Mouse (Mus musculus) neural tube, embryonic 14.5 days (tissue): Measurements from ENCODE around the gene 2210017I01Rik. TPM values are rescaled to one million over a fixed set of nuclear protein-coding genes. Genes with fewer than 3 reads are reported as not detected.

ENCODE experiments used
- ATAC-seq: fragments of 200-750 bp; cut with Nextera tagmentation; 2 replicates; pipeline ENCODE4 v1.8.0; 2017; ENCODE audit warnings: low read depth, mild to moderate bottlenecking, moderate TSS enrichment, moderate library complexity
- H3K27ac ChIP-seq: fragments of 300-500 bp; sonication (generic); 2 replicates; pipeline ENCODE4 v1.5.1; 2014; ENCODE audit warnings: low read depth, mild to moderate bottlenecking, control low read depth, low read length, moderate library complexity, mixed read lengths
- H3K27me3 ChIP-seq: fragments of 300-500 bp; sonication (generic); 2 replicates; pipeline ENCODE4 v1.6.1; 2014; ENCODE audit warnings: low read length; ENCODE audit not compliant: control insufficient read depth, insufficient read depth
- H3K36me3 ChIP-seq: fragments of 300-500 bp; sonication (generic); 2 replicates; pipeline ENCODE4 v1.6.1; 2014; ENCODE audit warnings: low read length, mixed read lengths; ENCODE audit not compliant: control insufficient read depth, insufficient read depth
- H3K4me1 ChIP-seq: fragments of 300-500 bp; sonication (generic); 2 replicates; pipeline ENCODE4 v1.6.1; 2014; ENCODE audit warnings: low read length; ENCODE audit not compliant: control insufficient read depth, insufficient read depth
- H3K4me2 ChIP-seq: fragments of 300-500 bp; sonication (generic); 2 replicates; pipeline ENCODE4 v1.6.1; 2014; ENCODE audit warnings: mild to moderate bottlenecking, low read depth, low read length, control low read depth
- H3K4me3 ChIP-seq: fragments of 300-500 bp; sonication (generic); 2 replicates; pipeline ENCODE4 v1.5.1; 2014; ENCODE audit warnings: low read depth, low read length, control low read depth, mixed read lengths
- H3K9ac ChIP-seq: fragments of 300-500 bp; sonication (generic); replicated peaks from 2 replicates; pipeline ENCODE4 v1.6.1; 2014; ENCODE audit warnings: low read depth, mild to moderate bottlenecking, control low read depth, low read length, mixed read lengths
- H3K9me3 ChIP-seq: fragments of 300-500 bp; sonication (generic); 2 replicates; pipeline ENCODE4 v1.6.1; 2016; ENCODE audit warnings: low read length; ENCODE audit not compliant: control insufficient read depth
- WGBS: fragments of 180-500 bp; shearing (Covaris S2); extraction: QIAGEN DNeasy Blood & Tissue Kit; methylation state at CpG from one replicate; pipeline ENCODE4 v1.1.7; 2014; 5-methylcytosine and 5-hydroxymethylcytosine counted together
- polyA plus RNA-seq: library from polyadenylated mRNA; unstranded; fragments of >200 nt; fragmentation: Nextera tagmentation; extraction: Ambion mirVana; gene quantifications from 2 replicates; pipeline ENCODE4 v1.2.1, GENCODE M21; 2014

The 2210017I01Rik gene
- polyA plus RNA-seq, 1 experiment from 2014 or later, result not detected

DNA sequence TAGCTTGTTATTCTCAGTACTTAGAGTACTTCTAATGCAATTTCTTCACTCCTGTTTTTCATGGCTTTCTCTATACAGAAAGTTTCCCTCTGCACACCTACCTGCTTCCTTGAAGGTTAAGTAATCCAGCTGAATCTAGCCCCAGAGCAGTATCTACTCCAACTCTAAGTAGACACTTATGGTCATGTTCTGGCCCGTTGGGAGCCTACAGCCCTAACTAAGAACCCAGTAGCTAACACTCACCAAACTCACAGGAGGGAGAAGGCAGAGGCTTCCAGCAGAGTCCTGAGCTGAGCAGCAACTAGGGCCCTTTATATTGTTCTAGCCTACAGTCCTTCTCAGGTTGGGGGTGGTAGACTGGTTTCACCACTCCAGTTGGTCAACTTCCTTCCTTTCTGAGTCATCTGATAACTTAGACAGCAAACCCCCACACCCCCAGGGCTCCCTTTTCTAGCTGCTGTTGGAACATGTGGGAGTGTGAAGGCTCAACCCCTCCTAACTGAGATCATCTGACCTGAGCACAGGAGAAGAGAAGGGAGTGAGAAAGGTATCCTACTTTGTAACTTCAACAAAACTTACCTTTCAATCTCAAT is 33.7 kb downstream of the 2210017I01Rik start, which contains the start of gene Ivl:
Gene Ivl (minus strand): TSS at position 287 of the 593 bp plus-strand sequence.
- Histone ChIP-seq H3K4me1 (no peaks in the 10 kb centered on the region), H3K4me2 (no peak within 1 kb of the TSS), H3K27ac (no peak within 1 kb of the TSS), H3K36me3 (no peaks in the 10 kb centered on the region), H3K9me3 (no peaks in the 10 kb centered on the region), H3K4me3 (no peak within 1 kb of the TSS), H3K9ac (no peak within 1 kb of the TSS), H3K27me3 (no peaks in the 10 kb centered on the region)
- no peak for ATAC-seq
- 83% methylated on average over 1 of the region's 1 CpGs for WGBS

DNA sequence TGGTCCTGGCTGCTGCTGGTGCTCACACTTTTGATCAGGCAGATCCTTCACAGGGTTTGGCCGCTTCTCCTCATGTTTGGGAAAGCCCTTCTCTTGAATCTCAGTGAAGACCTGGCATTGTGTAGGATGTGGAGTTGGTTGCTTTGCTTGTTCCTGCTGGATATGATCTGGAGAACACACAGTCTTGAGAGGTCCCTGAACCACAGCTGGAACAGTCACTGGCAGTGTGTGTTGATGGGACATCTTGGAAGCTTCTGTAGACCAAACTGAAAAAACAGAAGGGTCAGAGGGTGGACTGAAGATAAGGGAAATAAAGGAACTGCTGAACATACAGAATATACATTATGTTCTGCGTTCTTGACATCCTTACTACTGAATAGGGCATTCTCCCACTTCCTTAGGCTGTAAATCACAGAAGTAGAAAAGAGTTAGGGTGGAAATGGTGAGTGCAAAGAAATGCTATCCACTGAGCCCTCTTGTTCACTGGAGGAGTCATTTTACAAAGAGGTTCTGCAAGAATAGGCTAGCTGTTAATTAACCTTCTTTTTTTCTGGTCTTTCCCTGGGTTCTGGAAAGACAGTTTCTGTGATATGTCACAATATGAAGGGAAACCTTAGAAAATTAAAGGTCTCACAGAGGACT is 34.7 kb downstream of the 2210017I01Rik start:
- Histone ChIP-seq H3K9ac (no peak overlapping the region), H3K4me3 (no peak overlapping the region), H3K27me3 (no peaks in the 10 kb centered on the region), H3K27ac (no peak overlapping the region), H3K9me3 (no peaks in the 10 kb centered on the region), H3K36me3 (no peaks in the 10 kb centered on the region), H3K4me1 (no peaks in the 10 kb centered on the region), H3K4me2 (no peak overlapping the region)
- ATAC-seq, result no peak
- WGBS, result 42% methylated on average over 2 of the region's 2 CpGs

DNA sequence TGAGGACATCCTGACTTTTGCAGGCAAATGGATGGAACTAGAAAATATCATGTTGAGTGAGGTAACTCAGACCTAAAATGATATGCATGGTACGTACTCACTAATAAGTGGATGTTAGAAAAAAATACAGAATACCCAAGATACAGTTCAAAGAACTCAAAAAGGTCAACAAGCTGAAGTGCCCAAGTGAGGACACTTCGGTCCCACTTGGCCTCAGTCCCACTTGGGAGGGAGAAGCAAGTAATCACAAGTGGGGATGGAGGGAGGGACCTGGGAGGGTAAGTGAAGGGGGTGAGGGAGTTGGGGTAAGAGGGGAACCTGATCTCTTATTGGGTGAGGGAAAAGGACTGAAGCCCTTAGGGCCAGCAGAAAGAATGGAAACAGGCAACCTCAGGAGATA is 38.5 kb downstream of the 2210017I01Rik start:
- H3K36me3 ChIP-seq, result no peaks in the 10 kb centered on the region
- 88% methylated on average over 2 of the region's 2 CpGs for WGBS
- no peaks in the 10 kb centered on the region for H3K9me3 ChIP-seq
- no peak overlapping the region for H3K9ac ChIP-seq
- no peaks in the 10 kb centered on the region for H3K27me3 ChIP-seq
- no peaks in the 10 kb centered on the region for H3K4me1 ChIP-seq
- H3K4me2 ChIP-seq, result no peak overlapping the region
- ATAC-seq, result no peak
- no peak overlapping the region for H3K27ac ChIP-seq
- no peak overlapping the region for H3K4me3 ChIP-seq

DNA sequence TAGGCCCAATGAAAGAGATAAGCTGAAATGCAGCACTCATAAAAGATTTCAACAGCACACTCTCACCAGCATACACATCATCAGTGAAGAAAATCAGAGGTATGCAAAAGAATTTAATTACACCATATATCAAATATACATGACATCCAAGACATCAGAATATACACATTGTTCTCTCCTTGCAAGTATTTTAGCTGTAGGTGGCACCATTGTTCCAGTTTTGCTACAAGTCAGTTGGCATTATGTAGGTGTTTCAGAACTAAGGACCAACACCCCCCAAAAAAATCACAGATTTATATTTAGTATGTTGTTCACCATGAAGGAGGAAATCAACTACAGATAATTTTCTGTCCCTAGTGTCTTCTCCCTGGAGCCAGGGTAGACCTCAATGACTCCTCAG is 41.9 kb downstream of the 2210017I01Rik start:
- ATAC-seq, result no peak
- Histone ChIP-seq H3K4me2 (no peak overlapping the region), H3K4me3 (no peak overlapping the region), H3K27ac (no peak overlapping the region), H3K27me3 (no peaks in the 10 kb centered on the region), H3K4me1 (no peaks in the 10 kb centered on the region), H3K36me3 (no peaks in the 10 kb centered on the region), H3K9me3 (no peaks in the 10 kb centered on the region), H3K9ac (no peak overlapping the region)

Other genes starting within 250 kb of the 2210017I01Rik start
- not detected in 2 replicates for gene Sprr2f, start 242.3 kb downstream of the 2210017I01Rik start, polyA plus RNA-seq
- gene Sprr2h, start 221.8 kb downstream of the 2210017I01Rik start, polyA plus RNA-seq, result not detected in 2 replicates
- gene Sprr2i, start 199.5 kb downstream of the 2210017I01Rik start, polyA plus RNA-seq, result not detected in 2 replicates
- gene Sprr2j-ps, start 189.4 kb downstream of the 2210017I01Rik start, polyA plus RNA-seq, result not detected in 2 replicates
- gene Gm9774, start 178.1 kb downstream of the 2210017I01Rik start, polyA plus RNA-seq, result 5.1 and 7.9 TPM in 2 replicates
- gene Sprr2k, start 174.9 kb downstream of the 2210017I01Rik start, polyA plus RNA-seq, result not detected in 2 replicates
- not detected in 2 replicates for gene Sprr1b, start 168.7 kb downstream of the 2210017I01Rik start, polyA plus RNA-seq
- not detected in 2 replicates for gene Sprr3, start 148.8 kb downstream of the 2210017I01Rik start, polyA plus RNA-seq
- not detected in 2 replicates for gene Sprr1a, start 121.6 kb downstream of the 2210017I01Rik start, polyA plus RNA-seq
- gene Sprr4, start 107.0 kb downstream of the 2210017I01Rik start, polyA plus RNA-seq, result not detected in 2 replicates
- not detected in 2 replicates for gene 2310046K23Rik, start 73.0 kb downstream of the 2210017I01Rik start, polyA plus RNA-seq
- not detected in 2 replicates for gene Ivl, start 33.8 kb downstream of the 2210017I01Rik start, polyA plus RNA-seq
- gene Smcp, start 18.5 kb downstream of the 2210017I01Rik start, polyA plus RNA-seq, result not detected in 2 replicates
- gene Lce6a, start 14.2 kb upstream of the 2210017I01Rik start, polyA plus RNA-seq, result not detected in 2 replicates
- not detected in 2 replicates for gene Lce1a1, start 40.8 kb upstream of the 2210017I01Rik start, polyA plus RNA-seq
- gene Lce1b, start 49.4 kb upstream of the 2210017I01Rik start, polyA plus RNA-seq, result not detected in 2 replicates
- gene Lce1a2, start 62.8 kb upstream of the 2210017I01Rik start, polyA plus RNA-seq, result not detected in 2 replicates
- not detected in 2 replicates for gene Lce1c, start 71.8 kb upstream of the 2210017I01Rik start, polyA plus RNA-seq
- gene Lce1d, start 79.7 kb upstream of the 2210017I01Rik start, polyA plus RNA-seq, result not detected in 2 replicates
- not detected in 2 replicates for gene Lce1e, start 101.6 kb upstream of the 2210017I01Rik start, polyA plus RNA-seq
- not detected in 2 replicates for gene Lce1f, start 112.9 kb upstream of the 2210017I01Rik start, polyA plus RNA-seq
- not detected in 2 replicates for gene Gm38119, start 131.6 kb upstream of the 2210017I01Rik start, polyA plus RNA-seq
- gene Lce1g, start 144.8 kb upstream of the 2210017I01Rik start, polyA plus RNA-seq, result not detected in 2 replicates
- gene Lce1h, start 157.6 kb upstream of the 2210017I01Rik start, polyA plus RNA-seq, result not detected in 2 replicates
- not detected in 2 replicates for gene Lce1i, start 171.4 kb upstream of the 2210017I01Rik start, polyA plus RNA-seq
- gene Lce1j, start 183.0 kb upstream of the 2210017I01Rik start, polyA plus RNA-seq, result not detected in 2 replicates
- not detected in 2 replicates for gene Lce1k, start 200.4 kb upstream of the 2210017I01Rik start, polyA plus RNA-seq
- gene Kprp, start 219.8 kb upstream of the 2210017I01Rik start, polyA plus RNA-seq, result not detected in 2 replicates
- not detected in 2 replicates for gene Lce1l, start 243.8 kb upstream of the 2210017I01Rik start, polyA plus RNA-seq